Mouse (Mus musculus) heart, postnatal 0 days (tissue): ENCODE measurements around the gene Ttc9c.

Source experiments
- CTCF ChIP-seq: IDR thresholded peaks from 2 replicates; pipeline ENCODE4 v1.5.1; 2016; ENCODE audit warnings: antibody characterized with exemption, control low read depth, low read depth
- EP300 ChIP-seq: IDR thresholded peaks from 2 replicates; pipeline ENCODE4 v1.6.1; 2016; ENCODE audit warnings: antibody characterized with exemption, low read depth

DNA sequence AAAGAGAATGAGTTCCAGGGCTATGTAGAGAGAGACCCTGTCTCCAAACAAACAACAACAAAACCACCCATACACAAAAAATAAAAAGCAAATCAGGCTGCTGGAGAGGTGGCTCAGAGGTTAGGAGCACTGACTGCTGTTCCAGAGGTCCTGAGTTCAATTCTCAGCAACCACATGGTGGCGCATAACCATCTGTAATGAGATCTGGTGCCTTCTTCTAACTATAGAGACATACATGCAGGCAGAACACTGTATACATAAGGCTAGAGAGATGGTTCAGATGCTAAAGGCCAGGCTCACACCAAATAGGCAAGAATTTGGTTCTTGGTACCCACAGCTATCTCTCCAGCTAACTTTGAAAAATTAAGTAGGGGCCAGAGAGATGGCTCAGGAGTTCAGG is 39.9 kb upstream of the Ttc9c start:
- TF ChIP-seq CTCF (peak; percentile 37), EP300 (no peak)
